Mouse (Mus musculus) layer of hippocampus, postnatal 10 days (tissue): ENCODE results near the gene Nudt19. TPM values are rescaled to one million over a fixed set of nuclear protein-coding genes. Genes with fewer than 3 reads are reported as not detected.

Experiments
- total RNA-seq, 2 experiments: library from RNA; stranded (reverse); gene quantifications; 2 replicates each; pipeline ENCODE4 v1.2.3; 2021

The Nudt19 gene
- total RNA-seq, 2 experiments from 2014 or later = 63.4 to 77.1 TPM

Other genes starting within 250 kb of the Nudt19 start
- 10 to 100 TPM; 24.7 to 28.2 TPM for gene Gpatch1, start 237.9 kb downstream of the Nudt19 start, total RNA-seq
- 1 to 10 TPM; 2.1 to 2.4 TPM for gene Rhpn2, start 222.1 kb downstream of the Nudt19 start, total RNA-seq
- gene Faap24, start 159.5 kb downstream of the Nudt19 start, total RNA-seq = 1 to 10 TPM; 7.4 to 8.5 TPM
- gene Cep89, start 159.3 kb downstream of the Nudt19 start, total RNA-seq = 10 to 100 TPM; 24.5 to 25.7 TPM
- not detected for gene Slc7a9, start 107.5 kb downstream of the Nudt19 start, total RNA-seq
- 1 to 10 TPM in 1 of 2 experiments, under 1 TPM in 1; 0.76 to 1.2 TPM for gene Tdrd12, start 18.6 kb downstream of the Nudt19 start, total RNA-seq
- under 1 TPM; 0.62 to 0.87 TPM for gene Rgs9bp, start 29.3 kb upstream of the Nudt19 start, total RNA-seq
- gene Ankrd27, start 29.9 kb upstream of the Nudt19 start, total RNA-seq = 10 to 100 TPM; 40.1 to 46.4 TPM
- 10 to 100 TPM; 96.9 to 98.5 TPM for gene Pdcd5, start 91.2 kb upstream of the Nudt19 start, total RNA-seq
- gene Dpy19l3, start 198.2 kb upstream of the Nudt19 start, total RNA-seq = 10 to 100 TPM; 83.6 to 84.5 TPM
- 10 to 100 TPM; 32.2 to 33.1 TPM for gene Zfp507, start 246.7 kb upstream of the Nudt19 start, total RNA-seq